ENCODE assay signal across 7 mouse cellular contexts in genomic region chr1:153414114-153414723, GRCm38 (mm10). TPM values are rescaled to one million over a fixed set of nuclear protein-coding genes. Genes with fewer than 3 reads are reported as not detected.
DNase-seq lines count a peak whose midpoint lies in the region.
"Not testable (repeated sequence)": the region's sequence is repeated elsewhere in the genome, so short reads cannot be mapped to it uniquely, and the experiment has no call there.

No protein-coding gene starts in this region.

- DNase-seq in ZHBTc4 (ENCODE audit: low read depth, low spot score), result peak; percentile 89
- DNase-seq in cerebellum, postnatal 10 days, result peak; percentile 26 to 45
- peak; percentile 81 to 92 for DNase-seq in heart, adult 18-20 months
- peak; percentile 38 for DNase-seq in kidney, postnatal 14 days
- peak; percentile 82 to 83 for DNase-seq in left cerebral cortex, postnatal 25 days (ENCODE audit: low spot score in 2 of 2)
- DNase-seq in naive thymus-derived CD4-positive, alpha-beta T cell, adult 2 months (ENCODE audit: low read depth), result peak; percentile 81
- peak; percentile 83 to 91 for DNase-seq in spleen, postnatal 4 days (ENCODE audit: low spot score in 2 of 2)

- intact Hi-C loops in left cerebral cortex, postnatal 25 days (cut with DNase I), result not testable (repeated sequence)

RNA-seq across cellular contexts. Expression of gene Shcbp1l, which starts 10.7 kb away (rescaled TPM):
- not detected for total RNA-seq in heart, adult 18-20 months (2021)
- total RNA-seq in left cerebral cortex, postnatal 25 days (2021), result 1 to 10 TPM; 1.6 to 3.0 TPM

Comparison
In these comparisons a context has a peak if more than half of its experiments do, and no peak if none do; other contexts are left out.
1. Peak in every context shown above with its lines: DNase-seq.
2. DNase-seq: peak in every context shown above with its lines; median percentile 89 in ZHBTc4; 87 in spleen, postnatal 4 days; 86 in heart, adult 18-20 months; 82 in left cerebral cortex, postnatal 25 days; 81 in naive thymus-derived CD4-positive, alpha-beta T cell, adult 2 months; 38 in kidney, postnatal 14 days; 36 in cerebellum, postnatal 10 days.